Mouse (Mus musculus) right cerebral cortex, postnatal 10 days (tissue): Measurements from ENCODE around the gene Lrrc72.

Source experiments
- DNase-seq, 2 experiments: peaks; one replicate each; pipeline ENCODE4 v3.0.0; 2021; ENCODE audit warnings: low spot score in 2 of 2

The Lrrc72 gene

GRCm38 (mm10) chr12:36190343-36190742 is 62.9 kb downstream of the Lrrc72 start:
- DNase-seq, result no peak

- DNase-seq, result no peak
Observed at GRCm38 (mm10) chr12:36189610-36190009, 63.6 kb downstream of the Lrrc72 start.

- no peak for DNase-seq
Observed at GRCm38 (mm10) chr12:36187081-36187480, 66.1 kb downstream of the Lrrc72 start.

GRCm38 (mm10) chr12:36182570-36182969 is 70.6 kb downstream of the Lrrc72 start:
- DNase-seq, result no peak

GRCm38 (mm10) chr12:36177227-36177626 is 76.0 kb downstream of the Lrrc72 start:
- no peak for DNase-seq

- DNase-seq, result no peak
Observed at GRCm38 (mm10) chr12:36165299-36165698, 87.9 kb downstream of the Lrrc72 start.

- no peak for DNase-seq
Observed at GRCm38 (mm10) chr12:36164126-36164791, 88.9 kb downstream of the Lrrc72 start.
